Mouse (Mus musculus) liver, adult 2 months (tissue): Measurements from ENCODE around the gene Enox1. TPM values are rescaled to one million over a fixed set of nuclear protein-coding genes. Genes with fewer than 3 reads are reported as not detected.
"Not testable (repeated sequence)": the region's sequence is repeated elsewhere in the genome, so short reads cannot be mapped to it uniquely, and the experiment has no call there.

Experiments
- DNase-seq: peaks from one replicate; pipeline ENCODE4 v3.0.0-alpha.2; 2011; ENCODE audit warnings: low read depth, low spot score; ENCODE audit errors: extremely low read depth
- H3K27ac ChIP-seq: fragments of 200-500 bp; replicated peaks from 2 replicates; pipeline ENCODE4 v1.5.1; 2012; ENCODE audit warnings: low read depth, mild to moderate bottlenecking, control low read depth, inconsistent platforms, low read length; ENCODE audit not compliant: insufficient read depth
- H3K27me3 ChIP-seq: fragments of 200-500 bp; 2 replicates; pipeline ENCODE4 v1.6.1; 2012; ENCODE audit warnings: mild to moderate bottlenecking, moderate library complexity, low read length, inconsistent platforms; ENCODE audit not compliant: control insufficient read depth, insufficient read depth
- H3K36me3 ChIP-seq: fragments of 200-500 bp; 2 replicates; pipeline ENCODE4 v1.6.1; 2012; ENCODE audit warnings: low read length, inconsistent platforms; ENCODE audit not compliant: control insufficient read depth, insufficient read depth
- H3K4me1 ChIP-seq: fragments of 200-500 bp; 2 replicates; pipeline ENCODE4 v1.6.1; 2011; ENCODE audit warnings: low read length; ENCODE audit not compliant: control insufficient read depth, insufficient read depth
- H3K4me3 ChIP-seq: fragments of 200-500 bp; 2 replicates; pipeline ENCODE4 v1.5.1; 2011; ENCODE audit warnings: low read depth, mild to moderate bottlenecking, control low read depth, low read length, moderate library complexity; ENCODE audit not compliant: insufficient read depth
- H3K79me2 ChIP-seq: fragments of 200-500 bp; 2 replicates; pipeline ENCODE4 v1.6.1; 2012; ENCODE audit warnings: inconsistent platforms, mild to moderate bottlenecking, low read length, moderate library complexity; ENCODE audit not compliant: control insufficient read depth, insufficient read depth
- H3K9ac ChIP-seq: fragments of 200-500 bp; 2 replicates; pipeline ENCODE4 v1.6.1; 2012; ENCODE audit warnings: low read depth, mild to moderate bottlenecking, control low read depth, inconsistent platforms, low read length
- CTCF ChIP-seq: fragments of 200-500 bp; IDR thresholded peaks from 2 replicates; pipeline ENCODE4 v1.5.1; 2011; ENCODE audit warnings: low read depth, low read length, control low read depth
- POLR2A ChIP-seq: fragments of 200-500 bp; IDR thresholded peaks from 2 replicates; pipeline ENCODE4 v1.6.1; 2011; ENCODE audit warnings: low read length, control low read depth; ENCODE audit not compliant: insufficient read depth; ENCODE audit errors: extremely low read depth
- WGBS: fragments of 180-500 bp; shearing (Covaris S2); methylation state at CpG from one replicate; pipeline ENCODE4 v1.1.7; 2018; 5-methylcytosine and 5-hydroxymethylcytosine counted together
- polyA plus RNA-seq: library from polyadenylated mRNA; depleted of rRNA; stranded (reverse); fragments of >200 nt; gene quantifications from 2 replicates; pipeline ENCODE4 v1.2.3, GENCODE M21; 2012
- total RNA-seq: library from RNA; depleted of rRNA; stranded (reverse); fragments of >200 nt; gene quantifications from 2 replicates; pipeline ENCODE4 v1.2.3, GENCODE M21; 2014

Enox1 gene
- total and polyA plus RNA-seq, 2 experiments = 0.09 TPM; not detected in 1

DNA sequence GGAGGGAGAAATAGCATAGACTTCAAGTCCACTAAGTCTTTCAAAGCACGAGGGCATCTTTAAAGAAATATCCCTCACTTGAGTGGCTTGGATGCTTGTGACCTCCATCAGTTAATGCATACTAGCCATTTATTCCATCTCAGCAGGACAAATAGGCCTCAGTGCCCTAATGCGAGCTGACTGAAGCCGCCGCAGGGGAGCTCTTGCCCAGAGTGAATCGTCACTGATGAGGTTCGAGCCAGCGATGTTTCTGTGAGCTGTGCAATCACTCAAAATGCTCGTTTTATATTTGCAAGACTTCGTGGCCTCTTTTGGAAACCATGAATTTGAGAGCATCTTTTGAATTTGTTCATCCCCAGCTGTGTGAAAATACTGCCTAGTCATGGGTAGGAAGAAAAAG lies 372.6 kb downstream of the Enox1 start:
- DNase-seq = no peak
- no peak for TF ChIP-seq POLR2A
- no peak for TF ChIP-seq CTCF
- Histone ChIP-seq H3K27me3 (no peaks in the 10 kb centered on the region), H3K4me3 (no peak overlapping the region), H3K27ac (no peak overlapping the region), H3K9ac (no peak overlapping the region), H3K4me1 (no peaks in the 10 kb centered on the region), H3K36me3 (no peaks in the 10 kb centered on the region), H3K79me2 (no peaks in the 10 kb centered on the region)
- WGBS = 90% methylated on average over 9 of the region's 9 CpGs

DNA sequence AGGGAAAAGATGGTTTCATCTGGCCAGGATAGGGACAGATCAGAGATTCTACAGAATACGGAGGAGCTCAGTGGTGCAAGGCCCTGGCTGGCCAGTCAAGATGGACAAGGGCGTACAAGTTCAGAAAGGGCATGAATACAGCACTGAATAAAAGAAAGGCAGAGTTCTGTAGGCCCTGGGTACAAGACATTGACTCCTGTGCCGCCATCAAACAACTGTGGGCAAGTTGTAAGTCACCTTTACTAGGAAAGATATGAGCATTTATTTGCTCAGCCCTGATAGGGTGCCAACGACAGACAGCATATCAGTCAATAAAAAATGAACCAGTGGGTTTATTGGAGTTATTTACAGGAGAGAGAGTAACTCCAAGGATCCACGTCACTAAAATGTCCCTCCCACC lies 373.1 kb downstream of the Enox1 start:
- Histone ChIP-seq H3K27ac (no peak overlapping the region), H3K4me3 (no peak overlapping the region), H3K36me3 (no peaks in the 10 kb centered on the region), H3K4me1 (no peaks in the 10 kb centered on the region), H3K79me2 (no peaks in the 10 kb centered on the region), H3K27me3 (no peaks in the 10 kb centered on the region), H3K9ac (no peak overlapping the region)
- no peak for DNase-seq
- 86% methylated on average over 5 of the region's 5 CpGs for WGBS
- no peak for TF ChIP-seq POLR2A
- TF ChIP-seq CTCF = no peak

DNA sequence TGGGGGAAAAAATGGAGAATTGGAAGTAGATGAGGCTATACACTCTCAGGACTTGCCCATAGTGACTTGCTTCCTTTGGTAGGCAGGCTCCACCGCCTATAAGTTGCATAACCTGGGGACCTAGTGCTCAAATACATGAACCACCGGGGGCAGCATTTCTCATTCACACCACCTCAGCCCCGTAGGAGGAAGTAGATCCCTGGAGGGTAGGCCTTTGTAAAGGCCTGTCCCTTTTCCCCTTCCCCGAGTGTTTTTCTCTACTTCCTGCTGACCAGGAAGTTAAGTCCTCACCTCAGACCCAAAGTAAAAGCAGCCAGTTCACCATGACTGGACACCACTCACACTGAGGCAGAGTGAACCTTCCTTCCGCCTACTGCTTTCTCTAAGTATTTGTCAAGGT lies 377.1 kb downstream of the Enox1 start:
- 73% methylated on average over 5 of the region's 5 CpGs for WGBS
- DNase-seq = no peak

GRCm38 (mm10) chr14:77534120-77534519 lies 377.6 kb downstream of the Enox1 start:
- H3K36me3 ChIP-seq = no peaks in the 10 kb centered on the region
- 93% methylated on average over 7 of the region's 7 CpGs for WGBS
- TF ChIP-seq POLR2A = no peak
- TF ChIP-seq CTCF = no peak
- DNase-seq = no peak
- no peaks in the 10 kb centered on the region for H3K79me2 ChIP-seq
- H3K4me3 ChIP-seq = no peak overlapping the region
- no peaks in the 10 kb centered on the region for H3K4me1 ChIP-seq
- H3K9ac ChIP-seq = no peak overlapping the region
- H3K27ac ChIP-seq = no peak overlapping the region
- no peaks in the 10 kb centered on the region for H3K27me3 ChIP-seq

More for the DNA sequence above, 377.1 kb downstream of the Enox1 start:
- Histone ChIP-seq H3K4me3 (no peak overlapping the region), H3K4me1 (no peaks in the 10 kb centered on the region), H3K9ac (no peak overlapping the region), H3K27ac (no peak overlapping the region), H3K36me3 (no peaks in the 10 kb centered on the region), H3K27me3 (no peaks in the 10 kb centered on the region), H3K79me2 (no peaks in the 10 kb centered on the region)
- no peak for TF ChIP-seq POLR2A

GRCm38 (mm10) chr14:77536592-77536991 lies 380.0 kb downstream of the Enox1 start:
- TF ChIP-seq POLR2A = no peak
- TF ChIP-seq CTCF = no peak
- Histone ChIP-seq H3K27ac (no peak overlapping the region), H3K79me2 (no peaks in the 10 kb centered on the region), H3K36me3 (no peaks in the 10 kb centered on the region), H3K9ac (no peak overlapping the region), H3K4me1 (no peaks in the 10 kb centered on the region), H3K4me3 (no peak overlapping the region), H3K27me3 (no peaks in the 10 kb centered on the region)
- no peak for DNase-seq
- 76% methylated on average over 2 of the region's 2 CpGs for WGBS

GRCm38 (mm10) chr14:77539563-77539962 lies 383.0 kb downstream of the Enox1 start:
- H3K27ac ChIP-seq, DNase-seq, H3K9ac ChIP-seq, H3K79me2 ChIP-seq, H3K4me1 ChIP-seq, H3K4me3 ChIP-seq, H3K36me3 ChIP-seq, H3K27me3 ChIP-seq: not testable (repeated sequence)
- 83% methylated on average over 21 of the region's 21 CpGs for WGBS
